Mouse (Mus musculus) 3134 (cell line): ENCODE data around the gene Spib.

Experiments
- DNase-seq: peaks from one replicate; pipeline ENCODE4 v3.0.0-alpha.2; 2011; ENCODE audit warnings: low spot score; ENCODE audit not compliant: insufficient read length; ENCODE audit errors: extremely low read depth

Gene Spib

DNA sequence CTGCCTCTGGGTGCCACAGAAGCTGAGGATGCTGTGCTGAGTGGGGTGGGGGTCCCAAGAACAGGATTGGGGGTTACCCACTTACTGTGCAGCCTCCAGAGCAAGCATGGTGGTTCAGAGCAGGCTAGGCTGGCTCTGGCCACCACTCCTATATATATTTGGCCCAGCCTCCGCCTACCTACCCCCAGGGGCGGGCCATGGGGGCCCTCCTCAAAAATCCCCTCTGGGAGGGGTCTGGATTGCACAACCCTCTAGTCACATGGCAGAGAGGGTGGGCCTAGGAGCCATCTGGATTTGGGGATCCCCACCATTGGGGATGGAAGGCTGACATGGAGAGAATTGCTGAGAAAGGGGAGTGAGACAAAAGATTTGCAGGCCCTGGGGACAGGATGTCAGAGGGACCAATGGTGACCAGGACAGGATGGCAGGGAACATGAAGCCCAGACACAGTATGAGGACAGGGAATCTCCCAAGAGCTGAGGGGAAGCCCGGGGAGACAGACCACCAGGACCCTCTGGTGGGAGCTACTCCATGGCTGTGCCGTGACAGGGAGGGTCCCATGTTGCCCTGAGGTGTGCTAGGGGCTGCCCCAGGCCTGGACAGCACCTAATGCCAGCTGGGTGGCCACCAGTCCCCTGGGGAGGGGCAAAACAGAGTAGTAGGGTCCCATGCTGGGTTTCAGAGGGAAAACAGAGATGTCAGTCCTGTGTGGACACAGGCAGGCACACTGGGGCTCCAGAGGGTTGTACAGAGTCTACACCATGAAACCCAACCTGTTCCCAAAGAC lies at the start of gene Spib:
Gene Spib (minus strand): TSS at position 126 of the 787 bp plus-strand sequence.
- no peak for DNase-seq

DNA sequence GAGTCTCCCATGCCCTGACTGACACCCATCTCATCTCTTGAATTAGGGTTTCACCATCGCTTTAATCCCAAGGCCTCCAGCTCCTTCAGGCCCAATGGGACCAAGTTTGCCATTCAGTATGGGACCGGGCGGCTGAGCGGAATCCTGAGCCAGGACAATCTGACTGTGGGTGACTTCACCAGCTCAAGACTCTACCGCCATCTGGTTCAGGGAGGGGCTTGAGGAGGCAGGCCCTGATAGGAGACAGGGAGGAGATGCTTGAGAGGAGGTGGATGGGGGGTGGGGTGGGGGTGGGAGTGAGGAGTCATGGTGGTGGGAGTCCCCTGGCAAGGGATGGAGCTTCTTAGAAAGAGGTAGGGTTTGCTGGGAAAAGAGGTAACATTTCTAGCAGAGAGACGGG lies 49.8 kb upstream of the Spib start:
- no peak for DNase-seq

DNA sequence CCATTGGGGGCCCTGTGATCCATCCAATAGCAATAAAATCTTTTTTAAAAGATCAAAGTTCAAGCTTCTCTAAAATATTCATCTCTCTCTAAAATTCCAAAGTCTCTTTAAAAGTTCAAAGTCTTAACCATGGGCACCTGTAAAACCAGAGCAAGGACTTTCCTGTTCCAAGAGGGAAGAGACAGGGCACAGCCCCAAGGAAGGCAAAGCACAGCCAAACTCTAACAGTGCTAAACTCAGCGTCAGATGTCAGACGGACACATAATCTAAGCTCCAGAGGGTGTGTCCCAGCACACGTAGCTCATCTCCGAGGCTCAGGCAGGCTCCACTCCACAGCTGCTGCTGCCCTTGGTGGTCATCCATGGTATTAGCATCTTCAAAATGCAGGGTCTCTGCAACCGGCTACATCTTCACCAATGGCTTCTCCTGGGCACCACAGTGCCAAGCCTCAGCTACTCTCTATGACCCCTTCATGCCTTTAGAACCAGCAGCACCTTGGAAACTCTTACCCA lies 44.5 kb upstream of the Spib start:
- DNase-seq = no peak

DNA sequence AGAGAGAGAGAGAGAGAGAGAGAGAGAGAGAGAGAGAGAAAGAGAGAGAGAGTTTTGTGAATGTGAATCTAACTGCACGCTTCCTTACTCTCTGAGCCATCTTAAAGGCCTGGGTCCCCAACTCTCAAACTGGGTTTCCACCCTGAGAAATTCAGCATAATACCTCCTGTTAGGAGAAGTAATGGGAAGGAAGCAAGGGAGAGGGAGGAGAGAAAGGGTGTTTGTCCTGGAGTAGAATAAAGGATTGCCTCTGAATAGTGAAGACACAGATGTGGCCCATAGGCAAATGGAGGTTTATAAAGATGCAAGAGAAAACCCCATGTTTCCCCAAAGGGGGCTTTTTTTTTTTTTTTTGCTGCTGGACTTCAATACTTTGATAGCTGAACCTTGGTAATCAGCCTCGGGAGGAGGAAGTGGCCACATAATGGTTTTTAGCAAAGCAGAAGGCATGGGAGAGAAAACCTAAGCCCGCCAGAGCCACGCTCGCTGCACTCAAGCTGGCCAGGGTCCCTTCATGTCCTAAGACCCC lies 41.1 kb upstream of the Spib start:
- DNase-seq = no peak

DNA sequence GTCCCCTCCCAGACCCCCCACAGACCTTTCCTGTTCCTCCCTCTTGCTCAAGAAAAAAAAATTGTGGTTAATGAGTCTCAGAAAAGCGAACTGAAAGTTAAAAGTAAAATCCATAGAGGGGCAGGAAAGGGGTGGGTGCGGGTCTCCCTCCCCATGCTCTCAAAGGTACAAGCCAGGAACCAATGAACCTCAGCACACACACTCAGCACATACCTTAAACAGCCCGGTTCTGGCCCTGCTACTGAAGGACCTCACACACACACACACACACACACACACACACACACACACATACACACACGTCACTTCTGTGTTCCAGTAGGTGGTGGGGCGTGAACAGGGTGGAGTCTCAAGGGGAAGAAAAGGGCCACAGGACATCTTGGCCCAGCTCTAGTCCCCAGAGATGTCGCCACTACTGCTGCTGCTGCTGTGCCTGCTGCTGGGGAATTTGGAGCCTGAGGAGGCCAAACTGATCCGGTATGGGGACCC lies 40.4 kb upstream of the Spib start, which contains the start of gene Napsa:
Gene Napsa (plus strand): TSS at position 168 of the 489 bp plus-strand sequence.
- peak; percentile 39 for DNase-seq

DNA sequence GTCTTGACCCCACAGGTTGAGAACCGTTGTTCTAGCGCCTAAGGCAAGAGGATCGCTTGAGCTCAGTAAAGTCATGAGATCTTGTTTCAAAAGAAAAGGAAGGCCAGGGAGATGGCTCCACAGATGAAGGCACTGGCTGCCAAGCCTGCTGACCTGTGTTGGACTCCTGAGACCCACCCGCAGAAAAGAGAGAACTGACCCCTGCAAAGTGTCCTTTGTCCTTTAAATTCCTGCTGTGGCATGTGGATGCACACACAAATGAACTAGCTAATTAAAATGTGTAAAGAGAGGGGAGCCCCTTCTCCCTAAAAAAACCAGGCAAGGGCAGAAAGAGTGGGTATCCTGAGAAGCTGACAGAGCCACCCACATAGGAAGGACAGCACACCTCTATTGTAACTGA lies 39.9 kb upstream of the Spib start:
- DNase-seq = no peak

DNA sequence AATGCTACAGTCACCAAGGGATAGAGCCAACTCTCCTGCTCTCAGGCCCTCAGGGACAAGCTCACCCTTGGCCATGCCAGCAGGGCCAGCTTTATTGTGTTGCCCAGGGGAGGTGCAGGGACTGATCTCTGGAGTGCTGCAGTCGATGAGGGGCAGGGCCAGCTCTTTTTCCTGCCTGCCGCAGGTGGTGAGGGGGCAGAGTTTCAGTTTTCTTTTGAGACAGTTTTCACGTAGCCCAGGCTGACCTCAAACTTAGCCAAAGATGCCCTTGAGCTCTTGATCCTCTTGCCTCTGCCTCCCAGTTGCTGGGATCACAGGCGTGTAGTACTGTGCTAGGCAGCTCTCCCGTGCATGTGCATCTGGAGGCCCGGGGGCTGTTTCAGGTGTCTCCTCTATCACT lies 39.1 kb upstream of the Spib start:
- DNase-seq = no peak

DNA sequence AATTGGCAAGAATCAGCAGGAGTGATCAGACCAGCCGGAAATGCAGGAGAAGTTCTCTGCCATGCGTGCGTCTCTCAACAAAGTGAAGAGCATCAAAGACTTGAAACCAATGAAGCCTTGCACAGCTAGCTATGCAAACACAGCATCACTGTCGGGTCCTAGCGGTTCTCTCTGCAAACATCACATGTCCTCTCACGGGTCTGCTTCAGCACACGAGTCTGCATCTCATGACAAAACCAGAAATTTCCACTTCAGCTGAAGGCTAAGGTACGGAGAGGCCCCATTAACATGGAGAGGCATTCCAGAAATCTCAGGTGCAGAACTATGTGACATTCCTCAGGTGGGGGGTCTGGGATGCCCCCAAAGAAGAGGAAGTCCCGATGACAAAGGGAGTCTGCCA lies 36.9 kb upstream of the Spib start:
- DNase-seq = no peak

DNA sequence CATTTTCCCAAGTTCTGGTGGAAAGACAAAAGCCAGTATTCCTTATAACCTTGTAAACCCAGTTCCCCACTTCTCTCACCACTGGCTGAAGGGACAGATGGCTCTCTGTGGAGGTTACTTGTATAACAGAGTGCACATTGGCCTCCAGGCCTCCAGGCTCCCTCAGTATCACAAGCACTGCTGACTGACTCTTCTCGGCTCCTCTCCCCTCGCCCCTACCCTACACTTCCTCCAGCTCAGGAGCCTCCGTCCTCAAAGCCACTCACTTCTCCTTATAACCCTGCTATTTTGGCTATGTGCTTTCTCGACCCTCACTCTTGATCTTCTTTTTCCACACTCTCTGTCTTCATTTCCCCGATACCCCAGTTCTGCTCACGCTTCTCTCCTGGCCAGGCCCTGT lies 33.5 kb upstream of the Spib start:
- DNase-seq = no peak

DNA sequence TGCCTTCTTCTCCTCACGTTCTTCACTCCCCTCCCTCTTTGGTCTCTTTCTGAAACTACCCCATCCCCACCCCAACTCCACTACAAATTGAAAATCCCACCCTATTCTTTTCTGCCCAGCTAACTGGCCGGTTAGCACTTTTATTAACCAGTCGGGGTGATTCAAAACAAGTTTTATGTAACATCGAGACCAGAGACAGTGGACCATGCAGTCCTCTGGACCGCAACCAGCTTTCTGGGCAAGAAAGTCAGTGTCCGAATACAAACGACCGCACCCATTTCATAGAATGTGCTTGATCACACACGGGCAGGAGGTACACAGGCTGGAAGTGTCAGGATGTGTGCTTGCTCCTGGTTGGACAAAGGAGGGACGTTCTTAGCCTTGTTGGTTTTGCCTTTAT lies 32.6 kb upstream of the Spib start:
- no peak for DNase-seq

DNA sequence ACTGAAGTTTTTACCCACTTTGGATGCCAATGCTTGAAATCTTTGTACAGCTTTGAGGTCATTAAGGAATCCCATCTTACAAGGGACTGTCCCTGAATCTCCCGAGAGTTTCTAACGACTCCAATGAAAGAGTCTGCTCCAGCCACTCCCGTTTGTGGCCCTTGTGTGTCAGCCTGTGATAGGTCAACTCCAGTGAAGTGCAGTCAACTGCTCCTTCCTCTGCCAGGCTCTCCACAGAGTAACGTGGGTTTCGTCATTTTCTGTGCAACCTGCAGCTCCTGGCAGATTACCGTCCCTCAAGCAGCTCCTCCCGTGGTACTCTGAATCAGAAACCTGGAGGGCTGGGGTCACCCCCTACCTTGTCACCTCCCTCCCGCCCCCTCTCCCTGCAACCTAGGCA lies 31.4 kb upstream of the Spib start:
- no peak for DNase-seq

DNA sequence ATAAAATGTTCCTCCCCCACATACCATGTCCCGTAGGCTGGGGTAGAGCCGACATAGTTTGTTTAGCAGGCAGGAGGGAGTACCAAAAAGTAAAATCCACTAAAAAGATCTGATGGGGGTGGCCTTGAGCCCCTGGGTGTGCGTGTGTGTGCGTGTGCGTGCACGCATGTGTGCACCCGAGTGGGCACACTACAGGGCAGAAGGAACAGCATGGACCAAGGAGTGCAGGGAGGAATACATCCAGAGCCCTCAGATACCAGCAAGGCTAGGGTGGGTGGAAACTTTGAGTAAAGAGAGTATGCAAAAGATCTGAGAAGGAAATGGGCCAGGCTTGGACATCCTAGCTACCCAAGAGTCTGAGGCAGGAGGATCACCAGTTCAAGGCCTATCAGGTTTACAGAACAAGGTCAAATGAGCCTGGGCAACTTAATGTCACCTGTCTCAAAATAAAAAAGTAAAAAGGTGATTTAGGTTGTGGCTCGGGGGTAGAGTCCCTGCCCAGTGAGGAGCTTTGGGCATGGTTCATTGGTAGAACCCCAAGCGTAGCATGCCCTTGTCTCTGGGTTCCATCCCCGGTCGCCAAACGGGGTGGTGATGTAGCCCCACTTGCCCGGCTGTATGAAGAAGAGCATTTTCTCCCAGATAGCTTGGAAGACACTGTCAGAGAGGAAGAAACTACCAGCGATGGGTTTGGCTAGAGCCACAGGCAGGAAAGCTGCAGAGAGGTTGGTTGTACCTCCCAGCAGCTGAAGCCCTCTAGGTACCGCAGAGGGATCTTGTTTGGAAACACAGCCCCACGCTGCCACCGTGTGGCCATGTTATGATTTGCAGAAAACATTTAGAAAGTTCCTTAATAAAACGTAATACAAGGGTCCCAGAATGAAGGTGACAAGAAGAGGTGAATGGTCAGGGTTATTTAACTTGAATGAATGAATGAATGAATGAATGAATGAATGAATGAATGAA lies 28.8 kb upstream of the Spib start:
- no peak for DNase-seq

DNA sequence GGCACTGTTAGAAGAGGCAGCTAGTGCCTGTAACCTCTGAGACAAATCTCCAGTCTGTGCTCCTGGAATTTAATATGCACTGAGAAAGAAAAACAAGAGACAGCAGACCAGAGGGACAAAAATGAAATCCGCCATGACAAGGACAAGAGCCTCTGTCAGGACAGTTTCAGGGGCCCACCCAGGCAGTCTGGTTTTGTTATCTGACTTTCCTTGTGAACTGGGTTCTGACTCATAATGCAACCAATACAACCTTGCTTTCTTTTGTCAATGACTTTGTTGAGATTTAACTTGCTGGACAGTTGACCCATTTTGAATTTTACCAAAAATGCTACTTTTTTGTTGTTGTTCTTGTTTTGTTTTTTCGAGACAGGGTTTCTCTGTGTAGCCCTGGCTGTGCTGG lies 25.8 kb upstream of the Spib start:
- no peak for DNase-seq

DNA sequence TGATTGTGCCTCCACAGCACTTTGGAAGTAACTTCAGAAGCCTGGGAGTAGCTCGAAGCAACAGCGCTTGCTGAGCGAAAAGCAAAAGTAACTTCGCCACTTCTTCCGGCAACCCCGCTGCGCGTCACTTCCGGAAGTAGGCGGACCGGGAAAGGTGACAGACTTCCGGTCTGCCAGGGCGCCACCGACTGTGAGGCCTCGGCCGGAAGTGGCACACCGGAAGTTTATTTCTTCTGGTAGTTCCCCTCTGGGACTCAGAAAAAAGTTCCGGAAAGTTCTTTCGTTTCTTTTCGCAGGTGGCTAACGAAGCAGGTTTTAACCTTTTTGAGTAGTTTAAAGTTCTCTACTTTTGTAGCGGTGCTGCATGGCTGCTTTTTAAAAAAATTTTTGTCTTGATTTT lies 22.0 kb upstream of the Spib start, which contains the start of gene Nr1h2:
Gene Nr1h2 (minus strand): TSS at position 126 of the 400 bp plus-strand sequence.
- DNase-seq = peak; percentile 92

DNA sequence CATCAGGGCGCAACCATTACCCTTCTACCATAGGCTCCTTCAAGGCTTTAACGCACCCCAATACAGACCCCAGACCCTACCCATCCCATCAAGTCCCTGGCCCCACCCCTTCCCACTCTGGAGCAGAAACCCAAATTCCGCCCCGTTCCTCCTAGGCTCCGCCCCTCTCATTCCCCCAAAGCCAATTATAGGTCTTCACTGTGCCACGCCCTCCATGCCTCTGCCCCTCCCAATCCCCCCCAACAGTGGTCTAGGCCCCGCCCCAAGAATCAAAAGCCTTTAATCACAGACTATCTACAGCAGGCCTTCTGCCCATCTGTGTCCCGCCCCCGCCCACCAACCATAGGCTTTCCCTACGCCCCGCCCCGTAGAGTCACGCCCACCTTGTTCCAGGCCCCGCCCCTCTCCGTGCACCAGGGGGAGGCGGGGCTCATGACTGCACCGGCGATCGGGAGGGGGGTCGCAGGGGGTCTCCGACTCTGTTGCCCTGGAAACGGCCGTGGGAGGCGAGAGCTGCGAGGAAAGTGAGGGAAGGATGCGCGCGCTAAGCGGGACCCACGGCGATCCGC lies 21.4 kb upstream of the Spib start:
- peak; percentile 84 for DNase-seq

DNA sequence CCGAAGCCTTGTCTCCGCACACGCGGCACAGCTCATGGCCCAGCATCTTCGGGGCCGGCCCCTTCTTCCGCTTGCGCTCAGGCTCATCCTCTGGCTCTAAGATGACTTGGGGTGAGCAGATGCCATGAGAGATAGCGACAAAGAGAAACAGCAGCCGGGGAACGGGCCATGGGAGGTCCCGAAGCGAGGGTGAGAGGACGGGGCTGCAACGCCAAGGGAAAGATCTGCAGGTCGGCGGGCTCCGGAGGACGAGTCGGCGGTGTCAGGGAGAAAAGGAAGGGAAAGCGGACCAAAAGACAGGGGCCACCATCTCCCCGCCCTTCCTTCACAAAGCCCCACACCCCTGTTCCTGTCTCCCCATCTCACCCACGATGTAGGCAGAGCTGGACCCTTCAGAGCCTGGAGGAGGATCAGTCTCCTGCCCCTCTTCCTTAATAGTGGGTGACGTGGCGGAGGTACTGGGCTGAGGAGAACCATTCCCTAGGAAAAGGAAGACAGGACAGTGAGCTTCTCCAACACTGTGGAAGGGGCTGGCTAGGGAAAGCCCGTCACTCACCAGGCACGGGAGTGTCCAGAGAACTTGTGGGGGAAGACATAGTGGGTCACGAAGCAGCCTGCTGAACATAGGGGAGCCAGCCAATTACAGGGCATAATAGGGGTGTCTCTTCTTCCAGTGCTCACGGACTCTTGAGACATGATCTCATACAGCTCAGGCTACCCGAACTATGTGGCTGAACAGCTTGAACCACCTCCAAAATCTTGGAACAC lies 20.5 kb upstream of the Spib start:
- no peak for DNase-seq

DNA sequence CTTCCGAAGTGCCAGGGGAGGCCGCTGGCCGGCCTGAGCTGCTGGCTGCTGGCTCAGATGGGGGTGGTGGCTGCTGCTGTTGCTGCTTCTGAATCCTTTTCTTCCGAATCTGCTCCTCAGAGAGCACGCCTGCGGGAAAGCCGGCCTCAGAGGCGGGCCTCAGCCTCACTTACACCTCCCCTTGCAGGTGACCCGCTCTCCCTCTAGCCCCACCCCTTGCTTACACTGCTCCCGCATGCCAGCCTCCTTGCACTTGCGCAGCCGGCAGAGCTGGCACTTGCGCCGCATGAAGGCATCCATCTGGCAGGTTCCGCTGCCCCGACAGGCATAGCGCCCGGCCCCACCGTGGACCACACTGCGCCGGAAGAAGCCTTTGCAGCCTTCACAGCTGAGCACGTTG lies 19.9 kb upstream of the Spib start:
- DNase-seq = no peak

DNA sequence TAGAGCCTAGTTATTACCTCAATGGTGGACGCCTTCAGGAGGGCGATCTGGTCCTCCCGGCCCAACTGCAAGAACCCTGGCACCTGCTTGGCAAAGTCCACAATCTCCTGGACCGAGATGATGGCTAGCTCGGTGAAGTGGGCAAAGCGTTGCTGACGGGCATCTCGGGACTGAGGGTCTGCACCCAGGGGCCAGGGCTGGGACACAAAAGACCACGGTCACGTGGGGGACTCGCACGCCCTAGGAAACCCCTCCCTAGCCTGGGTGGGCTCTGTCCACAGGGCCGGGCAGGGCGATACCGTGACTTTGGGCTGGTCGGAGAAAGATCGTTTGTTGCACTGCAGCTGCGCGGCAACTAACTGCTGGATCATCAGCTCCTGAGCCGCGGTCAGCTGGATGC lies 19.4 kb upstream of the Spib start:
- DNase-seq = no peak

DNA sequence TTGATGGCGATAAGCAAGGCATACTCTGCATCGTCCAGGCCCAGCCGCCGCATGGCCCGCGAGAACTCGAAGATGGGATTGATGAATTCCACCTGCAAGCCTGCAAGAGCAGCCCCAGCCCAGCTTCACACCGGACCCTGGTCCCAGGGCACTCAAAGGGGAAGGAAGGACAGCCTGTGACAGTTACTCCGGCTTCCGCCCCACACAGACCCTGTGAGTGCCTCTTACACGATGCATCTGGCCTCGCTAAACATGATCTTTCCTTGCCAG lies 18.5 kb upstream of the Spib start:
- no peak for DNase-seq
